Mouse (Mus musculus) liver, adult (tissue): ENCODE results near the gene Numb.

Experiments
- GATA4 ChIP-seq: IDR thresholded peaks from 2 replicates; pipeline ENCODE4 v1.6.1; 2014; ENCODE audit warnings: mild to moderate bottlenecking, low read length; ENCODE audit not compliant: insufficient replicate concordance

The Numb gene

DNA sequence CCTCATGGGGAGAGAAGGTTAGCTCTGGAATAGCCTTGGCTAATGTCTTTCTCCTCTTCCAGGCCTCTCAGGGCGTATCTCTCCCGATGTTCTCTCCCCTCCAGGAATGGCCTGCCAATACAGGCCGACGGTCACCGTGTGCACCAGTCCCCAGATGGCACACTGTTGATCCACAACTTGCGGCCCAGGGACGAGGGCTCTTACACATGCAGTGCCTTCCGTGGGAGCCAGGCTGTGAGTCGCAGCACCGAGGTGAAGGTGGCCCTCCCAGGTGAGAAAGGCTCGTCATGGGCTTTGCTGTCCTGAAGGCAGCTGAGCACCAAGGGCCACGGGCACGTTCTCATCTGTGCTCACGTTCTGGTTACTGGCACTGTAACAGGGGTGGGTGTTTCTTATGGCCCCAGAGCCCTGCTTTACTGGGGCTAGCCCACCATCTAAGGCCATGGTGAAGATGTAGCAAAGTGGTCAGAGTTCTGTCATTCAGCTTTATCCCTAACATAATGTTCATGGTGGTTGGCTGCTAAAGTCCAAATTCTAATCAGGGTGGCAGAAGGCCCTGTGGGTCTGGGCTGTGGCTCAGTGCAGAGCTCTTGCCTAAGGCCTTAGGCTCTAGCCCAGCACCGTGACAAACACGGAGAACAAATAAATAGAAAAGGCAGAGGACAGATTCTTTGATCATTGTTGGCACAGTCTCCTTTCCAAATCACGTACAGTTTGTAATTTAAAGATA is 132.5 kb downstream of the Numb start:
- TF ChIP-seq GATA4, result 0 out of 2 replicates have a peak, but pooled peaks have one; percentile 18

DNA sequence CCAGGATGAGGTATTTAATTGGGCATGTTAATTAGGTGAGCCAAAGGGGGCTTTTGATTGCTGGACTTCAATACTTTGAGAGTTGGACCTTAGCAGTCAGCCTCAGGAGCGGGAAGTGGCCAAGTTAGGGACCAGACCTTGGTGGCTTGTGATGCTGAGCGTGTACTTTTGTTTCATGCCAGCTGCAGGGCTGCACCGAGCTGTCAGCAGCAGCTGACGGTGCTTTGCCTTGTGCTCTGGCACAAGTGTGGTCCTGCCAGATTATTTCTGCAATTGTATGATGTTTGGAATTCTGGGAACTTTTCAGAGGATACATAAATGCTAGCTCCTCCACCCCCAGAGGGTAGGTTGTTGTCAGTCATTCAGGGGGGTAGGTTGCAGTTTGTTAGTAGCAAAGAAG is 136.4 kb downstream of the Numb start:
- no peak for TF ChIP-seq GATA4

DNA sequence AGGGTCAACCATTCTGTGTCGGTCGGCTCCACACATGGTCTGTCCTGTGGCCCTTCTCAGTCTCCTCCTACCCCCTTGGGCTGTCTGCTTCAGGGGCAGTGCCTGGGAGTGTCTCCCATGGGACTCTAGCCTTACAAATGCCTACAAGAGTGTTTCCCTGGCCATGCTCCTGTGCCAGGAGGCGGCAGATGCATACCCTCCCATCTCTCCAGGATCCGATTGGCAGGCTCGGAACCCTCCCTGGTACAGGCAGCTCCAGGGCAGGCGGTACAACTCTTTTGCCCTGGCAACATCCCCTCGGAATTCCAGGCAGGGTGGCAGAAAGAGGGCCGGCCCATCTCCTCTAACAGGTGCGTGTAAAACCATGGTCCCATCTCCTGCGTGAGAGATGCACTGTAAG is 139.1 kb downstream of the Numb start:
- TF ChIP-seq GATA4, result no peak

GRCm38 (mm10) chr12:83781640-83782278 is 140.0 kb downstream of the Numb start:
- no peak for TF ChIP-seq GATA4

GRCm38 (mm10) chr12:83781204-83781603 is 140.5 kb downstream of the Numb start:
- no peak for TF ChIP-seq GATA4

DNA sequence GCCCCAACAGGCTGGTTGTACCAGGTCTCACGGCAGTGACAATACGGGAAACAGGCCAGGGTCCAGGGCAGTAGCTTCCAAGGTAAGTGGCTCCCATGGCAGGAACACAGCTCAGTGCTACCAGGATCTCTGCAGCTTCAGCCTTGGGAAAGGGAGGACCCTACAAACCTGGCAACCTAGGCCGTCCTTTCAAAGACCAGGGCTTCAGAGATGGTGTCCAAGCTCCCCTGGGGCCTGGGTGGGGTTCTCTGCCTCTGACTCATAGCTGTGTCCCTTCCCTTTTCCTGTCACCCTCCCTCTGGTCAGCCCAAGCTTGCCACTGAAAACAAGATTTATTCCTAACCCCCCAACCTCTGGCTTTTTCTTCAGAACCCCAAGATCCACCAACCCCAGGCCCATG is 141.6 kb downstream of the Numb start:
- TF ChIP-seq GATA4, result no peak

DNA sequence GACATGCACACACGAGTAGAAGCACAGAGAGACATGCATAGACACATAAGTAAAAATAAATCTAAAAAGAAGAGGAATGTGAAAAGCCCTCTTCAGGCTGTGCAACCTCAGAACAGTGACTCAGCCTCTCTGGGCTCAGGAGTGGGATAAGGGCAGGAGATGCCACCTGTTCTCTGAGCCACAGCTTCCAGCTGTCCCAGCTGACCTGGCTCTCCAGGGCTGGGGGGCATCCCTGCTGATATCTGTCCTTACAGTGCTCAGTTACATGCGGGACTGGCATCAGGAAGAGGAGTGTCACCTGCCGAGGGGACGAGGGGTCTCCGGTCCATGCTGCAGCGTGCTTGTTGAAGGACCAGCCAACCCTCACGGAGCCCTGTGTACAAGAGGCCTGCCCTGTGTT is 145.0 kb downstream of the Numb start:
- no peak for TF ChIP-seq GATA4

GRCm38 (mm10) chr12:83775621-83776020 is 146.1 kb downstream of the Numb start:
- TF ChIP-seq GATA4, result no peak

- no peak for TF ChIP-seq GATA4
Observed at GRCm38 (mm10) chr12:83770418-83771256, 151.1 kb downstream of the Numb start.

- TF ChIP-seq GATA4, result no peak
Observed at GRCm38 (mm10) chr12:83768235-83768899, 153.4 kb downstream of the Numb start.

DNA sequence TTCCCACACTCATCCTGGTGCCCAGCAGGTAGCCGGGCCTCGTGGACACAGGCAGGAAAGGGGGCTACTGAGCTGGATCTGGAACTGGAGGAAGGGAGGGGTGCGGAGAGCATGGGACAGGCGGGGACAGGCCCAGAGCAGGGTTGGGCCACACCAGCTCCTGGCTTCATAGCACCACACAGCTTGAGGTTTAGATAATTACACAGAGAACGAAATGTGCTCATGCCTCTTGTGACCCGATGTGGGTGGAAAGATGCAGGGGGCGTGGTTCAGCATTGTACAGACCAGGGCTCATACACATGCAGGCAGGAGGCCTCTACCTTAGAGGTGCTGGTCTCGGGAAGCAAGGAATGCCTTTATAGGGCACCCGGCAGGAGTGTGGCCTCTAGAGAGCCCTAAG is 153.9 kb downstream of the Numb start:
- no peak for TF ChIP-seq GATA4

GRCm38 (mm10) chr12:83765965-83766603 is 155.7 kb downstream of the Numb start:
- TF ChIP-seq GATA4, result no peak

DNA sequence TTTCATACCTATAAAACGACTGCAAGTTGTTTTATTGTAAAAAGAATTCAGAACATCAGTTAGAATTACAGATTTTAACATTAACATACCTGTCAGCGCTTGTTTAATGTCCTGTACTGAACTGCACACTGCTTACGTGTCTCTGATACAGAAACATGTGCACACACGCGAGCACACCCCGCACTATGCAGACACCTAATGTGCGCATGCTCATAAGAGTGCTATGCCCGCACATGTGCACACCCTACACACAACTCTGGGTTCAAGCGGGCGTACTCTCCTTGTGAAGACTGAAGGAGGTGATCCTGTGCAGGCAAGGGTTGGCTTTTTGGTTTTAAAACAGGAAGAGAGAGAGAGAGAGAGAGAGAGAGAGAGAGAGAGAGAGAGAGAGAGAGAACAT is 157.2 kb downstream of the Numb start:
- TF ChIP-seq GATA4, result no peak

DNA sequence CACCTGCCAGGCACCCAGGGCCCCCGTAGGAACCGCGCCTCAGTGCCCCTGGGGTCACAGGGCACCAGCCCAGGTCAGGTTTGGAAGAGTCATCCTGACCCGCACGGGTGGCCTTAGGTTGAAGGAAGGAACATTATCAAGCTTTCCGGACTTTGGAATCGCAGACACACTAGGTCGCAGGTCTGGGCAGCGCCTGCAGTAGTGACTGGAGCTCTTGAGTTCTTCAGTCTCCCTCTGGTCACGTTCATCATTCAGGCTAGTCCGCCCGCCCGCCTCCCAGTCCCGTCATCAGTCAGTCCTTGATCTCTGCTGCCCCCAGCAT is 157.7 kb downstream of the Numb start:
- no peak for TF ChIP-seq GATA4

DNA sequence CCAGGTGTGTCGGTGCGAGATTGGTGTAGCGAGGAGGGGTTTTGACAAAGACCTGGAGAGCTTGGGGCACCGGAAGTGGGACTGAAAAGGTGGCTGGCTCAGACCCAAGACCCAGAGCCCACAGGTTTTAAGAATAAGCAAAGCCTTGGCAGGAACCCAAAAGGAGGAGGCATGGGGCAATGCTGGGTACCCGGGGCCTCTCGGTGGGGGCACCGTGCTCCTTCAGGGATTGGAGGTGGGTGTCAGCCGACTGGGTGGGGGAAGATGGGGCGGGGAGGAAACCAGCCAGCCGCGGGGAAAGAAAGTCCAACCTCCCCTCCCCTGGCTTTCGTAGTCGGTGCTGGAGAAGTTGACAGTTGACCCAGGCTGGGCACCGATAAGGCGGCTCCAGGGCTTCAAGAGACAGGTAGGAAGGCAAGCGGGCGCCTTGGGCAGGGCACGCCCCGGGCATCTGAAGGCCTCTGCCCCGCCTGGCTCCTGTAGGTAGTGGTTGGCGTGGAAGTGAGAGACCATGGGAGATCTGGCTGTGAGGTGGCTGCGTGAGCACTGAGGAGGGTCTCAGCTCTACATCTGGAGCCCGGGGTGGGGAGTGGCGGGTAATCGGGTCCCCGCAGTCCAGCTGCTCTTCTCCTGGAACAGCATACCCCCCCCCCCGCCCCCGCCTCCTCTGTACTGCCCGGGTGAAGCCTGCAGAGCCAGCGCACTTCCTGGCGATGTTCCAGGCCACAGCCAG is 158.3 kb downstream of the Numb start, which contains the start of gene Papln:
Gene Papln, plus strand, starts transcription at position 324 of the 733 bp plus-strand sequence.
- no peak for TF ChIP-seq GATA4

GRCm38 (mm10) chr12:83762706-83763105 is 159.0 kb downstream of the Numb start:
- no peak for TF ChIP-seq GATA4
